Mouse (Mus musculus) adrenal gland, postnatal 4 days (tissue): ENCODE measurements at regions not wholly inside any gene's neighbourhood (a gene's known extent, or its start where the extent isn't known, plus 50 kb on each side); places are given as distances from the start of the nearest gene placed in this dataset.

ENCODE experiments used
- DNase-seq, 2 experiments: peaks; one replicate each; pipeline ENCODE4 v3.0.0; 2021 to 2022; ENCODE audit warnings: low spot score in 2 of 2, mixed read lengths in 2 of 2

- DNase-seq, result no peak
Measured at GRCm38 (mm10) chr12:54282281-54282921, 78.7 kb upstream of the Egln3 start.

GRCm38 (mm10) chr12:54280457-54280856, 76.8 kb upstream of the Egln3 start:
- DNase-seq, result no peak

GRCm38 (mm10) chr12:54280001-54280400, 76.3 kb upstream of the Egln3 start:
- no peak for DNase-seq

- no peak for DNase-seq
Measured at GRCm38 (mm10) chr12:54276978-54277537, 73.4 kb upstream of the Egln3 start.

GRCm38 (mm10) chr12:54273506-54273905, 69.8 kb upstream of the Egln3 start:
- no peak for DNase-seq

GRCm38 (mm10) chr12:54272696-54273095, 69.0 kb upstream of the Egln3 start:
- DNase-seq, result no peak

GRCm38 (mm10) chr12:54272226-54272625, 68.6 kb upstream of the Egln3 start:
- no peak for DNase-seq

- DNase-seq, result no peak
Measured at GRCm38 (mm10) chr12:54265852-54266251, 62.2 kb upstream of the Egln3 start.

GRCm38 (mm10) chr12:54264893-54265835, 61.5 kb upstream of the Egln3 start:
- no peak for DNase-seq

GRCm38 (mm10) chr12:54264418-54264733, 60.7 kb upstream of the Egln3 start:
- no peak for DNase-seq

- no peak for DNase-seq
Measured at GRCm38 (mm10) chr12:54263733-54264417, 60.2 kb upstream of the Egln3 start.

- no peak for DNase-seq
Measured at GRCm38 (mm10) chr12:54262236-54263005, 58.8 kb upstream of the Egln3 start.

- no peak for DNase-seq
Measured at GRCm38 (mm10) chr12:54261426-54261825, 57.8 kb upstream of the Egln3 start.

GRCm38 (mm10) chr12:54260502-54260901, 56.8 kb upstream of the Egln3 start:
- DNase-seq, result no peak

GRCm38 (mm10) chr12:54257776-54258433, 54.2 kb upstream of the Egln3 start:
- DNase-seq, result no peak

GRCm38 (mm10) chr12:54256506-54257128, 53.0 kb upstream of the Egln3 start:
- no peak for DNase-seq
